Comparison of ENCODE assay signal across 8 mouse cellular contexts in genomic region chr9:124424292-124424541, GRCm38 (mm10). TPM values are rescaled to one million over a fixed set of nuclear protein-coding genes. Genes with fewer than 3 reads are reported as not detected.
DNase-seq lines count a peak whose midpoint lies in the region; ATAC-seq and TF ChIP-seq lines count a peak whose summit lies in the region.

No protein-coding gene starts in this region.

- no peak for DNase-seq in lung, postnatal 0 days (ENCODE audit: low spot score)
- DNase-seq in lung, postnatal 36 days, result no peak
- no peak for DNase-seq in limb, embryonic 14.5 days (ENCODE audit: low spot score)
- no peak for DNase-seq in layer of hippocampus, adult 18-20 months (ENCODE audit: low spot score in 2 of 2)
- DNase-seq in left cerebral cortex, postnatal 10 days (ENCODE audit: extremely low spot score in 1 of 2, low spot score in 2 of 2), result no peak
- no peak for DNase-seq in kidney, adult 18-20 months

- H3K4me1 ChIP-seq in lung, postnatal 0 days (ENCODE audit: insufficient read depth, low read depth, low read length), result no peaks in the 10 kb centered on the region
- H3K4me1 ChIP-seq in forebrain, embryonic 12.5 days, result peaks cover 6% of the 10 kb centered on the region; the same call in 1 of the 2 replicates
- no peaks in the 10 kb centered on the region for H3K4me1 ChIP-seq in limb, embryonic 14.5 days (ENCODE audit: control insufficient read depth, insufficient read depth, low read length)
- peaks cover 2% of the 10 kb centered on the region; the same call in 1 of the 2 replicates for H3K4me1 ChIP-seq in small intestine, adult 2 months (ENCODE audit: control insufficient read depth, insufficient read depth, insufficient read length, low read length)

- ATAC-seq in lung, postnatal 0 days, result no peak
- ATAC-seq in forebrain, embryonic 12.5 days (ENCODE audit: low FRiP score), result peak; percentile 34
- ATAC-seq in limb, embryonic 14.5 days (ENCODE audit: low FRiP score, low read depth), result no peak

- TF ChIP-seq CTCF in lung, postnatal 0 days (IDR thresholded peaks at IDR 0.05), result no peak
- no peak for TF ChIP-seq CTCF in small intestine, adult 2 months (IDR thresholded peaks at IDR 0.05; ENCODE audit: extremely low read depth, insufficient read length, insufficient replicate concordance, low read depth, low read length)

- TF ChIP-seq EP300 in lung, postnatal 0 days (IDR thresholded peaks at IDR 0.05), result no peak; the same call in 1 of the 2 replicates

- no peaks in the 10 kb centered on the region for H3K27me3 ChIP-seq in lung, postnatal 0 days (replicated peaks; ENCODE audit: insufficient read depth, low read length)
- H3K27me3 ChIP-seq in forebrain, embryonic 12.5 days, result peaks cover 5% of the 10 kb centered on the region; the same call in 1 of the 2 replicates
- no peaks in the 10 kb centered on the region for H3K27me3 ChIP-seq in limb, embryonic 14.5 days (ENCODE audit: control insufficient read depth, insufficient read depth, low read length)
- H3K27me3 ChIP-seq in small intestine, adult 2 months (ENCODE audit: control insufficient read depth, insufficient read depth, low read length), result no peaks in the 10 kb centered on the region

- H3K4me3 ChIP-seq in lung, postnatal 0 days (ENCODE audit: low read depth, low read length), result peak overlapping the region; percentile 73
- peak overlapping the region; percentile 73 for H3K4me3 ChIP-seq in forebrain, embryonic 12.5 days (replicated peaks)
- peak overlapping the region; percentile 62 for H3K4me3 ChIP-seq in limb, embryonic 14.5 days (replicated peaks; ENCODE audit: low read length)
- H3K4me3 ChIP-seq in small intestine, adult 2 months (ENCODE audit: low read depth, low read length), result peak overlapping the region; percentile 72

- intact Hi-C loops in left cerebral cortex, postnatal 10 days (cut with DNase I), result loop anchor here (5.0 kb wide), 1 partner anchor 48 kb away; no protein-coding TSS in a partner anchor

- WGBS in lung, postnatal 0 days, result under 1% methylated on average over 27 of the region's 27 CpGs
- under 1% methylated on average over 27 of the region's 27 CpGs for WGBS in forebrain, embryonic 12.5 days
- under 1% methylated on average over 27 of the region's 27 CpGs for WGBS in limb, embryonic 14.5 days
- under 1% methylated on average over 27 of the region's 27 CpGs for WGBS in small intestine, adult 2 months

- H3K36me3 ChIP-seq in lung, postnatal 0 days (ENCODE audit: insufficient read depth, low read length), result no peaks in the 10 kb centered on the region
- H3K36me3 ChIP-seq in forebrain, embryonic 12.5 days (replicated peaks), result no peaks in the 10 kb centered on the region
- no peaks in the 10 kb centered on the region for H3K36me3 ChIP-seq in limb, embryonic 14.5 days (ENCODE audit: control insufficient read depth, insufficient read depth, low read length)
- H3K36me3 ChIP-seq in small intestine, adult 2 months (ENCODE audit: control insufficient read depth, insufficient read depth, low read length), result no peaks in the 10 kb centered on the region

- peak overlapping the region; percentile 76 for H3K9ac ChIP-seq in lung, postnatal 0 days (replicated peaks; ENCODE audit: low read depth)
- peak overlapping the region; percentile 68 for H3K9ac ChIP-seq in forebrain, embryonic 12.5 days
- H3K9ac ChIP-seq in limb, embryonic 14.5 days (ENCODE audit: low read depth, low read length, severe bottlenecking), result peak overlapping the region; percentile 70

- peak overlapping the region; percentile 70 for H3K4me2 ChIP-seq in lung, postnatal 0 days (replicated peaks; ENCODE audit: low read depth, low read length)
- peak overlapping the region; percentile 60 for H3K4me2 ChIP-seq in forebrain, embryonic 12.5 days
- H3K4me2 ChIP-seq in limb, embryonic 14.5 days (replicated peaks; ENCODE audit: low read depth, low read length, severe bottlenecking), result peak overlapping the region; percentile 47

- no peaks in the 10 kb centered on the region for H3K9me3 ChIP-seq in lung, postnatal 0 days (ENCODE audit: low read length)
- no peaks in the 10 kb centered on the region for H3K9me3 ChIP-seq in forebrain, embryonic 12.5 days
- H3K9me3 ChIP-seq in limb, embryonic 14.5 days (ENCODE audit: control insufficient read depth, low read length), result no peaks in the 10 kb centered on the region

- no peak for TF ChIP-seq POLR2A in limb, embryonic 14.5 days (IDR thresholded peaks at IDR 0.05; ENCODE audit: borderline replicate concordance, extremely low read depth, insufficient read depth, insufficient read length)
- no peak for TF ChIP-seq POLR2A in small intestine, adult 2 months (IDR thresholded peaks at IDR 0.05; ENCODE audit: low read depth, low read length)

- peak overlapping the region; percentile 99 for H3K27ac ChIP-seq in lung, postnatal 0 days (ENCODE audit: low read length)
- peak overlapping the region; percentile 99 for H3K27ac ChIP-seq in forebrain, embryonic 12.5 days
- peak overlapping the region; percentile 97 for H3K27ac ChIP-seq in limb, embryonic 14.5 days (replicated peaks; ENCODE audit: low read depth, low read length)
- peak overlapping the region; percentile 99 for H3K27ac ChIP-seq in small intestine, adult 2 months (ENCODE audit: insufficient read depth, low read depth, low read length)

RNA-seq across cellular contexts. Expression of gene Ppp2r3d, which starts 52.5 kb away (rescaled TPM):
- 118 and 125 TPM in 2 replicates for polyA plus RNA-seq in lung, postnatal 0 days (2015; fragmentation: Nextera tagmentation; extraction: Ambion mirVana)
- polyA plus RNA-seq in forebrain, embryonic 12.5 days (2016; fragmentation: Nextera tagmentation; extraction: Ambion mirVana), result 160 and 163 TPM in 2 replicates
- polyA plus RNA-seq in limb, embryonic 14.5 days (2012; rRNA removed), result 301 and 417 TPM in 2 replicates
- 119 and 129 TPM in 2 replicates for polyA plus RNA-seq in limb, embryonic 14.5 days (2014; fragmentation: Nextera tagmentation; extraction: Ambion mirVana)
- 178 and 342 TPM in 2 replicates for polyA plus RNA-seq in small intestine, adult 2 months (2012; rRNA removed)
- 10 to 100 TPM; 92.2 to 98.4 TPM for total RNA-seq in layer of hippocampus, adult 18-20 months (2021)
- 100 to 1,000 TPM; 106 to 120 TPM for total RNA-seq in left cerebral cortex, postnatal 10 days (2021)
